Mouse (Mus musculus): Measurements from ENCODE around the gene Gpr139. TPM values are rescaled to one million over a fixed set of nuclear protein-coding genes. Genes with fewer than 3 reads are reported as not detected.

The Gpr139 gene
- total RNA-seq (2021), result under 1 TPM in 1 of 2 experiments, not detected in 1; 0.06 TPM
- long read RNA-seq, experiment 1, result 0 reads
- long read RNA-seq, experiment 2, result 0 reads

- no peak for DNase-seq (ENCODE audit: low spot score in 2 of 2)
Measured at GRCm38 (mm10) chr7:119184341-119185143, at the start of gene Gpr139. Gene Gpr139, minus strand, starts transcription at chr7:119184603.

GRCm38 (mm10) chr7:119230971-119231370 lies 46.6 kb upstream of the Gpr139 start:
- no peak for DNase-seq (ENCODE audit: low spot score in 2 of 2)

GRCm38 (mm10) chr7:119222706-119223105 lies 38.3 kb upstream of the Gpr139 start:
- no peak for DNase-seq (ENCODE audit: low spot score in 2 of 2)

GRCm38 (mm10) chr7:119219121-119219520 lies 34.7 kb upstream of the Gpr139 start:
- no peak for DNase-seq (ENCODE audit: low spot score in 2 of 2)

GRCm38 (mm10) chr7:119207251-119207650 lies 22.8 kb upstream of the Gpr139 start:
- no peak for DNase-seq (ENCODE audit: low spot score in 2 of 2)

- DNase-seq (ENCODE audit: low spot score in 2 of 2), result no peak
Measured at GRCm38 (mm10) chr7:119186374-119186773, 2.0 kb upstream of the Gpr139 start.

- no peak for DNase-seq (ENCODE audit: low spot score in 2 of 2)
Measured at GRCm38 (mm10) chr7:119185181-119185940, 958 bp upstream of the Gpr139 start.

- no peak for DNase-seq (ENCODE audit: low spot score in 2 of 2)
Measured at GRCm38 (mm10) chr7:119181053-119181452, 3.4 kb downstream of the Gpr139 start.

- no peak for DNase-seq (ENCODE audit: low spot score in 2 of 2)
Measured at GRCm38 (mm10) chr7:119160015-119160414, 24.4 kb downstream of the Gpr139 start.

- no peak for DNase-seq (ENCODE audit: low spot score in 2 of 2)
Measured at GRCm38 (mm10) chr7:119111771-119112170, 72.6 kb downstream of the Gpr139 start.

- DNase-seq (ENCODE audit: low spot score in 2 of 2), result no peak
Measured at GRCm38 (mm10) chr7:119105878-119106277, 78.5 kb downstream of the Gpr139 start.

GRCm38 (mm10) chr7:119096583-119096982 lies 87.8 kb downstream of the Gpr139 start:
- no peak for DNase-seq (ENCODE audit: low spot score in 2 of 2)

Other genes with a start within 250 kb of the Gpr139 start
- gene Gprc5b, start 189.4 kb downstream of the Gpr139 start, total RNA-seq (2021), result 10 to 100 TPM; 53.3 to 66.6 TPM

All from adrenal gland, postnatal 4 days (tissue).